Mouse (Mus musculus) heart, postnatal 0 days (tissue): ENCODE results near the gene Ermp1. TPM values are rescaled to one million over a fixed set of nuclear protein-coding genes. Genes with fewer than 3 reads are reported as not detected.

Experiments used
- ATAC-seq: fragments of 200-750 bp; cut with Nextera tagmentation; 2 replicates; pipeline ENCODE4 v1.8.0; 2017; ENCODE audit warnings: low read depth, moderate number of reproducible peaks, moderate library complexity; ENCODE audit not compliant: insufficient read depth
- DNase-seq: peaks from one replicate; pipeline ENCODE4 v3.0.0-alpha.2; 2016; ENCODE audit warnings: low spot score
- H3K27ac ChIP-seq: fragments of 300-500 bp; sonication (generic); 2 replicates; pipeline ENCODE4 v1.5.1; 2014; ENCODE audit warnings: low read depth, mild to moderate bottlenecking
- H3K27me3 ChIP-seq: fragments of 300-500 bp; sonication (generic); 2 replicates; pipeline ENCODE4 v1.6.1; 2014; ENCODE audit warnings: low read length, mixed read lengths; ENCODE audit not compliant: control insufficient read depth, insufficient read depth
- H3K36me3 ChIP-seq: fragments of 300-500 bp; sonication (generic); replicated peaks from 2 replicates; pipeline ENCODE4 v1.6.1; 2014; ENCODE audit warnings: low read length, mixed read lengths; ENCODE audit not compliant: control insufficient read depth, insufficient read depth
- H3K4me1 ChIP-seq: fragments of 300-500 bp; sonication (generic); 2 replicates; pipeline ENCODE4 v1.6.1; 2014; ENCODE audit warnings: antibody characterized with exemption; ENCODE audit not compliant: control insufficient read depth, insufficient read depth
- H3K4me2 ChIP-seq: fragments of 300-500 bp; sonication (generic); 2 replicates; pipeline ENCODE4 v1.6.1; 2014; ENCODE audit warnings: low read depth, mild to moderate bottlenecking, low read length, moderate library complexity
- H3K4me3 ChIP-seq: fragments of 300-500 bp; sonication (generic); 2 replicates; pipeline ENCODE4 v1.5.1; 2014; ENCODE audit warnings: low read depth, low read length
- H3K9ac ChIP-seq: fragments of 300-500 bp; sonication (generic); replicated peaks from 2 replicates; pipeline ENCODE4 v1.6.1; 2014; ENCODE audit warnings: low read depth, low read length, mixed read lengths
- H3K9me3 ChIP-seq: fragments of 300-500 bp; sonication (generic); replicated peaks from 2 replicates; pipeline ENCODE4 v1.6.1; 2016; ENCODE audit warnings: low read length; ENCODE audit not compliant: control insufficient read depth
- CTCF ChIP-seq: IDR thresholded peaks from 2 replicates; pipeline ENCODE4 v1.5.1; 2016; ENCODE audit warnings: antibody characterized with exemption, control low read depth, low read depth
- EP300 ChIP-seq: IDR thresholded peaks from 2 replicates; pipeline ENCODE4 v1.6.1; 2016; ENCODE audit warnings: antibody characterized with exemption, low read depth
- WGBS: fragments of 180-500 bp; shearing (Covaris S2); extraction: QIAGEN DNeasy Blood & Tissue Kit; methylation state at CpG from one replicate; pipeline ENCODE4 v1.1.7; 2014; 5-methylcytosine and 5-hydroxymethylcytosine counted together
- polyA plus RNA-seq: library from polyadenylated mRNA; unstranded; fragments of >200 nt; fragmentation: Nextera tagmentation; extraction: Ambion mirVana; gene quantifications from 2 replicates; pipeline ENCODE4 v1.2.1, GENCODE M21; 2015
- total RNA-seq: library from RNA; depleted of rRNA; stranded (reverse); fragments of >200 nt; gene quantifications from 2 replicates; pipeline ENCODE4 v1.2.3, GENCODE M21; 2014; ENCODE audit warnings: low replicate concordance; rRNA removed

Ermp1 gene
- total and polyA plus RNA-seq, 2 experiments from 2014 or later, result 3.1 to 24.4 TPM

DNA sequence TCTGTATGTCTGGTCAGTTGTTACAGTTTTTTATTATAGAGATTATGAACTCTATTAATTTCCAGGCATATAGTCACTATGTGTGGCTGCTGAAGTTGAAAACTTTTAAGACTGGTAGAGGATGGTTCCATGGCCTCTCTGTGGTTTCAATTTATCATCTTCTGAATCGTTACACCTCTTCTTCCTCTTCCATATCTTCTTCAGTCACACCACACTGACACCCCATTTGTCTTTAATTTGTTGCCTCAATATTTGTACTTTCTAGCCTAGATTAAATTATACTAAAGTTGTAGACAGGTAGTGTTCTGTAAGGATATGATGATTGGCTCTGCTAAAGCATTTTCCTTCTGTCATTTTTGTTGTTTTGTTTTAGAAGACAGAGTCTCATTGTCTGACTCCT lies 81.7 kb downstream of the Ermp1 start:
- Histone ChIP-seq H3K9ac (no peak overlapping the region), H3K4me2 (no peak overlapping the region), H3K36me3 (peaks cover 40% of the 10 kb centered on the region), H3K4me1 (no peaks in the 10 kb centered on the region), H3K27ac (no peak overlapping the region), H3K27me3 (no peaks in the 10 kb centered on the region), H3K4me3 (no peak overlapping the region), H3K9me3 (no peaks in the 10 kb centered on the region)
- 92% methylated on average over 1 of the region's 1 CpGs for WGBS
- TF ChIP-seq EP300, result no peak
- no peak for TF ChIP-seq CTCF
- DNase-seq (no peak), ATAC-seq (no peak)

GRCm38 (mm10) chr19:29563258-29563779 lies 84.9 kb downstream of the Ermp1 start:
- 49% methylated on average over 7 of the region's 7 CpGs for WGBS
- H3K9ac ChIP-seq, result no peak overlapping the region
- H3K27ac ChIP-seq, result 0 out of 2 replicates have a peak overlapping the region, but pooled peaks have one; percentile 20
- H3K4me3 ChIP-seq, result no peak overlapping the region
- no peaks in the 10 kb centered on the region for H3K9me3 ChIP-seq
- H3K4me2 ChIP-seq, result no peak overlapping the region
- ATAC-seq (peak; percentile 68), DNase-seq (peak; percentile 72)
- peak; percentile 88 for TF ChIP-seq CTCF
- TF ChIP-seq EP300, result no peak
- H3K36me3 ChIP-seq, result peaks cover 21% of the 10 kb centered on the region; the same call in 1 of the 2 replicates
- H3K4me1 ChIP-seq, result no peaks in the 10 kb centered on the region
- no peaks in the 10 kb centered on the region for H3K27me3 ChIP-seq

GRCm38 (mm10) chr19:29562603-29563002 lies 85.6 kb downstream of the Ermp1 start:
- DNase-seq (no peak), ATAC-seq (no peak)
- Histone ChIP-seq H3K4me2 (no peak overlapping the region), H3K9ac (no peak overlapping the region), H3K4me3 (no peak overlapping the region), H3K4me1 (no peaks in the 10 kb centered on the region), H3K9me3 (no peaks in the 10 kb centered on the region), H3K27ac (0 out of 2 replicates have a peak overlapping the region, but pooled peaks have one; percentile 20), H3K36me3 (peaks cover 15% of the 10 kb centered on the region; the same call in 1 of the 2 replicates), H3K27me3 (no peaks in the 10 kb centered on the region)
- 66% methylated on average over 3 of the region's 3 CpGs for WGBS
- TF ChIP-seq EP300 (no peak), CTCF (no peak)

DNA sequence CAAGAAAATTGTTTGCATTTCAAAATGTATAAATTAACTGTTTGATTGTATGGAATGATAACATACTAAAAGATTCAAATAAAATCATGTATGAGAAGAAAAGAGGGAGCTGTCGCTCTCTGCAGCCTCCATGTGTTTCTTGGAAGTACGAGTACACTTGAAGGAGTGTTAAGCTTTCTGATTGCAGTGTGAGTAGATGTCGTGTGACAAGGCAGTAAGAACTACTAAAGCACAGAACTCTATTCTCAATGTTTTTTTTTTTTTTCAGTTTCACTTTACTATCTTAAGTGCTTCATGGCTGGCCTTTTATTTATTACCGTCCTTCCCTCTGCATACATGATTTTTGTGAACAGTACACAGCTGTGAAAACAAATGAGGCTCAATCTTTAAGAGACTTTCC lies 86.0 kb downstream of the Ermp1 start:
- TF ChIP-seq CTCF, result no peak
- no peak for TF ChIP-seq EP300
- 70% methylated on average over 4 of the region's 4 CpGs for WGBS
- Histone ChIP-seq H3K9me3 (no peaks in the 10 kb centered on the region), H3K4me1 (no peaks in the 10 kb centered on the region), H3K4me2 (no peak overlapping the region), H3K9ac (no peak overlapping the region), H3K36me3 (peaks cover 13% of the 10 kb centered on the region; the same call in 1 of the 2 replicates), H3K4me3 (no peak overlapping the region), H3K27me3 (no peaks in the 10 kb centered on the region), H3K27ac (no peak overlapping the region)
- ATAC-seq (no peak), DNase-seq (no peak)

Other genes with a start within 250 kb of the Ermp1 start
- gene Pdcd1lg2, start 237.5 kb downstream of the Ermp1 start, total RNA-seq, result not detected in 2 replicates
- gene Pdcd1lg2, start 237.5 kb downstream of the Ermp1 start, polyA plus RNA-seq, result 0.18 TPM in 1 of 2 replicates, not detected in the other
- gene Ric1, start 126.1 kb downstream of the Ermp1 start, total RNA-seq, result 24.5 and 29.9 TPM in 2 replicates
- 6.0 TPM in 2 replicates for gene Ric1, start 126.1 kb downstream of the Ermp1 start, polyA plus RNA-seq
- gene Mlana, start 49.4 kb upstream of the Ermp1 start, total RNA-seq, result 0.19 TPM in 1 of 2 replicates, not detected in the other
- gene Mlana, start 49.4 kb upstream of the Ermp1 start, polyA plus RNA-seq, result 5.8 and 8.1 TPM in 2 replicates
- 8.6 and 11.6 TPM in 2 replicates for gene 9930021J03Rik, start 157.6 kb upstream of the Ermp1 start, total RNA-seq
- 1.8 and 1.9 TPM in 2 replicates for gene 9930021J03Rik, start 157.6 kb upstream of the Ermp1 start, polyA plus RNA-seq
- 10.8 and 12.9 TPM in 2 replicates for gene Ranbp6, start 164.6 kb upstream of the Ermp1 start, total RNA-seq
- gene Ranbp6, start 164.6 kb upstream of the Ermp1 start, polyA plus RNA-seq, result 11.4 and 13.4 TPM in 2 replicates